Mouse (Mus musculus) midbrain, embryonic 14.5 days (tissue): ENCODE results near the gene Plin1. TPM values are rescaled to one million over a fixed set of nuclear protein-coding genes. Genes with fewer than 3 reads are reported as not detected.

ENCODE experiments used
- ATAC-seq: fragments of 200-750 bp; cut with Nextera tagmentation; 2 replicates; pipeline ENCODE4 v1.8.0; 2017; ENCODE audit warnings: moderate number of reproducible peaks, moderate library complexity; ENCODE audit not compliant: low FRiP score, low TSS enrichment
- DNase-seq: peaks from one replicate; pipeline ENCODE4 v3.0.0-alpha.2; 2015
- H3K27ac ChIP-seq: fragments of 300-500 bp; sonication (generic); replicated peaks from 2 replicates; pipeline ENCODE4 v1.5.1; 2014; ENCODE audit warnings: mild to moderate bottlenecking, low read depth, low read length, moderate library complexity
- H3K27me3 ChIP-seq: fragments of 300-500 bp; sonication (generic); 2 replicates; pipeline ENCODE4 v1.6.1; 2014; ENCODE audit warnings: low read length, control low read depth, mixed read lengths; ENCODE audit not compliant: control insufficient read depth, insufficient read depth
- H3K36me3 ChIP-seq: fragments of 300-500 bp; sonication (generic); 2 replicates; pipeline ENCODE4 v1.6.1; 2014; ENCODE audit warnings: low read length, control low read depth; ENCODE audit not compliant: control insufficient read depth, insufficient read depth
- H3K4me1 ChIP-seq: fragments of 300-500 bp; sonication (generic); 2 replicates; pipeline ENCODE4 v1.6.1; 2014; ENCODE audit warnings: mild to moderate bottlenecking, antibody characterized with exemption, low read length, control low read depth; ENCODE audit not compliant: control insufficient read depth, insufficient read depth
- H3K4me2 ChIP-seq: fragments of 300-500 bp; sonication (generic); 2 replicates; pipeline ENCODE4 v1.6.1; 2014; ENCODE audit warnings: mild to moderate bottlenecking, low read length, moderate library complexity
- H3K4me3 ChIP-seq: fragments of 300-500 bp; sonication (generic); replicated peaks from 2 replicates; pipeline ENCODE4 v1.5.1; 2014; ENCODE audit warnings: low read depth, low read length
- H3K9ac ChIP-seq: fragments of 300-500 bp; sonication (generic); replicated peaks from 2 replicates; pipeline ENCODE4 v1.6.1; 2014; ENCODE audit warnings: mild to moderate bottlenecking, low read length, moderate library complexity
- H3K9me3 ChIP-seq: fragments of 300-500 bp; sonication (generic); 2 replicates; pipeline ENCODE4 v1.6.1; 2016; ENCODE audit warnings: low read length, control low read depth, mixed read lengths; ENCODE audit not compliant: control insufficient read depth
- WGBS: fragments of 180-500 bp; shearing (Covaris S2); extraction: QIAGEN DNeasy Blood & Tissue Kit; methylation state at CpG from one replicate; pipeline ENCODE4 v1.1.7; 2014; 5-methylcytosine and 5-hydroxymethylcytosine counted together
- polyA plus RNA-seq: library from polyadenylated mRNA; unstranded; fragments of >200 nt; fragmentation: Nextera tagmentation; extraction: Ambion mirVana; gene quantifications from 2 replicates; pipeline ENCODE4 v1.2.1, GENCODE M21; 2014

The Plin1 gene
- polyA plus RNA-seq, 1 experiment from 2014 or later: 0.13 TPM

- DNase-seq: no peak
- ATAC-seq: no peak
- Histone ChIP-seq H3K9me3 (no peaks in the 10 kb centered on the region), H3K4me3 (peak overlapping the region; percentile 70), H3K9ac (peak overlapping the region; percentile 60; the same call in 1 of the 2 replicates), H3K4me1 (peaks cover 8% of the 10 kb centered on the region), H3K27me3 (no peaks in the 10 kb centered on the region), H3K27ac (no peak overlapping the region), H3K36me3 (0 out of 2 replicates have a peak, but pooled peaks cover 2% of the 10 kb centered on the region), H3K4me2 (peak overlapping the region; percentile 97)
- 26% methylated on average over 11 of the region's 11 CpGs for WGBS
These were observed 9.6 kb upstream of the Plin1 start for GRCm38 (mm10) chr7:79742277-79742658.

- 85% methylated on average over 4 of the region's 4 CpGs for WGBS
These were observed 7.6 kb upstream of the Plin1 start for GRCm38 (mm10) chr7:79740279-79740678.

GRCm38 (mm10) chr7:79738913-79739312, 6.2 kb upstream of the Plin1 start:
- Histone ChIP-seq H3K4me2 (no peak overlapping the region), H3K9ac (no peak overlapping the region), H3K36me3 (0 out of 2 replicates have a peak, but pooled peaks cover 13% of the 10 kb centered on the region), H3K27ac (no peak overlapping the region), H3K4me3 (no peak overlapping the region), H3K27me3 (no peaks in the 10 kb centered on the region), H3K4me1 (peaks cover 8% of the 10 kb centered on the region), H3K9me3 (no peaks in the 10 kb centered on the region)
- WGBS: 100% methylated on average over 2 of the region's 2 CpGs
- DNase-seq (no peak), ATAC-seq (no peak)

More at GRCm38 (mm10) chr7:79740279-79740678, 7.6 kb upstream of the Plin1 start:
- H3K4me1 ChIP-seq: peaks cover 8% of the 10 kb centered on the region
- H3K4me3 ChIP-seq: no peak overlapping the region
- H3K9ac ChIP-seq: no peak overlapping the region
- H3K27me3 ChIP-seq: no peaks in the 10 kb centered on the region
- H3K27ac ChIP-seq: no peak overlapping the region
- 0 out of 2 replicates have a peak, but pooled peaks cover 13% of the 10 kb centered on the region for H3K36me3 ChIP-seq
- DNase-seq: no peak
- H3K9me3 ChIP-seq: no peaks in the 10 kb centered on the region
- H3K4me2 ChIP-seq: no peak overlapping the region
- ATAC-seq: no peak

GRCm38 (mm10) chr7:79736511-79736910, 3.8 kb upstream of the Plin1 start:
- DNase-seq (no peak), ATAC-seq (no peak)
- no peaks in the 10 kb centered on the region for H3K27me3 ChIP-seq
- no peak overlapping the region for H3K4me2 ChIP-seq
- H3K9ac ChIP-seq: no peak overlapping the region
- WGBS: 90% methylated on average over 14 of the region's 14 CpGs
- H3K9me3 ChIP-seq: no peaks in the 10 kb centered on the region
- no peak overlapping the region for H3K4me3 ChIP-seq
- 0 out of 2 replicates have a peak, but pooled peaks cover 13% of the 10 kb centered on the region for H3K36me3 ChIP-seq
- no peaks in the 10 kb centered on the region for H3K4me1 ChIP-seq
- H3K27ac ChIP-seq: no peak overlapping the region

GRCm38 (mm10) chr7:79734563-79734962, 1.9 kb upstream of the Plin1 start:
- Histone ChIP-seq H3K4me3 (no peak overlapping the region), H3K9me3 (no peaks in the 10 kb centered on the region), H3K4me1 (no peaks in the 10 kb centered on the region), H3K4me2 (no peak overlapping the region), H3K9ac (no peak overlapping the region), H3K36me3 (0 out of 2 replicates have a peak, but pooled peaks cover 13% of the 10 kb centered on the region), H3K27ac (no peak overlapping the region), H3K27me3 (no peaks in the 10 kb centered on the region)
- DNase-seq (no peak), ATAC-seq (no peak)
- 83% methylated on average over 8 of the region's 8 CpGs for WGBS

- Histone ChIP-seq H3K4me2 (no peak overlapping the region), H3K27ac (no peak overlapping the region), H3K27me3 (no peaks in the 10 kb centered on the region), H3K9me3 (no peaks in the 10 kb centered on the region), H3K4me3 (no peak overlapping the region), H3K4me1 (no peaks in the 10 kb centered on the region), H3K9ac (no peak overlapping the region), H3K36me3 (0 out of 2 replicates have a peak, but pooled peaks cover 3% of the 10 kb centered on the region)
- ATAC-seq (no peak), DNase-seq (no peak)
- 72% methylated on average over 13 of the region's 13 CpGs for WGBS
These were observed 1.3 kb downstream of the Plin1 start for GRCm38 (mm10) chr7:79731438-79731837.

GRCm38 (mm10) chr7:79729743-79730370, 2.8 kb downstream of the Plin1 start:
- no peaks in the 10 kb centered on the region for H3K9me3 ChIP-seq
- H3K36me3 ChIP-seq: no peaks in the 10 kb centered on the region
- H3K4me3 ChIP-seq: no peak overlapping the region
- DNase-seq (no peak), ATAC-seq (no peak)
- H3K27me3 ChIP-seq: no peaks in the 10 kb centered on the region
- H3K27ac ChIP-seq: no peak overlapping the region
- WGBS: 72% methylated on average over 11 of the region's 11 CpGs
- H3K4me2 ChIP-seq: no peak overlapping the region
- H3K4me1 ChIP-seq: no peaks in the 10 kb centered on the region
- H3K9ac ChIP-seq: no peak overlapping the region

GRCm38 (mm10) chr7:79729169-79729568, 3.5 kb downstream of the Plin1 start:
- WGBS: 7% methylated on average over 8 of the region's 8 CpGs
- H3K36me3 ChIP-seq: no peaks in the 10 kb centered on the region
- no peak; the same call in 1 of the 2 replicates for ATAC-seq
- no peaks in the 10 kb centered on the region for H3K9me3 ChIP-seq
- no peak overlapping the region for H3K9ac ChIP-seq
- no peak overlapping the region for H3K4me2 ChIP-seq
- H3K4me3 ChIP-seq: no peak overlapping the region
- no peaks in the 10 kb centered on the region for H3K4me1 ChIP-seq
- H3K27ac ChIP-seq: no peak overlapping the region
- peak; percentile 83 for DNase-seq
- H3K27me3 ChIP-seq: no peaks in the 10 kb centered on the region

- H3K4me3 ChIP-seq: no peak overlapping the region
- H3K4me1 ChIP-seq: no peaks in the 10 kb centered on the region
- peaks cover 4% of the 10 kb centered on the region; the same call in 1 of the 2 replicates for H3K27me3 ChIP-seq
- H3K9ac ChIP-seq: no peak overlapping the region
- H3K9me3 ChIP-seq: no peaks in the 10 kb centered on the region
- 37% methylated on average over 6 of the region's 6 CpGs for WGBS
- DNase-seq (peak; percentile 68), ATAC-seq (no peak)
- H3K36me3 ChIP-seq: no peaks in the 10 kb centered on the region
- no peak overlapping the region for H3K27ac ChIP-seq
- no peak overlapping the region for H3K4me2 ChIP-seq
These were observed 4.5 kb downstream of the Plin1 start for GRCm38 (mm10) chr7:79728219-79728618.
